Mouse (Mus musculus): Measurements from ENCODE around the gene Ctdspl2. TPM values are rescaled to one million over a fixed set of nuclear protein-coding genes. Genes with fewer than 3 reads are reported as not detected.

Gene Ctdspl2
- total RNA-seq, 2 experiments from 2014 or later = 46.4 to 86.7 TPM

GRCm38 (mm10) chr2:122043926-122044325 lies 88.1 kb downstream of the Ctdspl2 start:
- no peak for ATAC-seq (replicated peaks; ENCODE audit: poor library complexity, severe bottlenecking)

GRCm38 (mm10) chr2:122059365-122060115 lies 103.7 kb downstream of the Ctdspl2 start:
- no peak for ATAC-seq (replicated peaks; ENCODE audit: poor library complexity, severe bottlenecking)

Other genes with a start within 250 kb of the Ctdspl2 start
- not detected in 2 replicates for gene Frmd5, start 148.9 kb upstream of the Ctdspl2 start, total RNA-seq (2014; fragmentation: Nextera tagmentation)
- not detected in 2 replicates for gene Frmd5, start 148.9 kb upstream of the Ctdspl2 start, total RNA-seq (2017)
- gene Casc4, start 89.0 kb upstream of the Ctdspl2 start, total RNA-seq (2014; fragmentation: Nextera tagmentation) = 2.7 and 3.7 TPM in 2 replicates
- 6.4 and 7.1 TPM in 2 replicates for gene Casc4, start 89.0 kb upstream of the Ctdspl2 start, total RNA-seq (2017)
- not detected in 2 replicates for gene Mageb3, start 91 bp downstream of the Ctdspl2 start, total RNA-seq (2014; fragmentation: Nextera tagmentation)
- gene Mageb3, start 91 bp downstream of the Ctdspl2 start, total RNA-seq (2017) = 0.65 TPM in 1 of 2 replicates, not detected in the other
- 26.1 and 33.8 TPM in 2 replicates for gene Eif3j1, start 72.5 kb downstream of the Ctdspl2 start, total RNA-seq (2014; fragmentation: Nextera tagmentation)
- 33.5 and 36.9 TPM in 2 replicates for gene Eif3j1, start 72.5 kb downstream of the Ctdspl2 start, total RNA-seq (2017)
- gene Spg11, start 162.4 kb downstream of the Ctdspl2 start, total RNA-seq (2014; fragmentation: Nextera tagmentation) = 12.2 and 13.2 TPM in 2 replicates
- gene Spg11, start 162.4 kb downstream of the Ctdspl2 start, total RNA-seq (2017) = 10.7 and 12.5 TPM in 2 replicates
- gene B2m, start 191.7 kb downstream of the Ctdspl2 start, total RNA-seq (2014; fragmentation: Nextera tagmentation) = 1,957 and 2,269 TPM in 2 replicates
- gene B2m, start 191.7 kb downstream of the Ctdspl2 start, total RNA-seq (2017) = 1,824 and 1,957 TPM in 2 replicates
- 0.56 TPM in 1 of 2 replicates, not detected in the other for gene Trim69, start 204.7 kb downstream of the Ctdspl2 start, total RNA-seq (2014; fragmentation: Nextera tagmentation)
- not detected in 2 replicates for gene Trim69, start 204.7 kb downstream of the Ctdspl2 start, total RNA-seq (2017)
- gene Patl2, start 230.2 kb downstream of the Ctdspl2 start, total RNA-seq (2014; fragmentation: Nextera tagmentation) = not detected in 2 replicates
- gene Patl2, start 230.2 kb downstream of the Ctdspl2 start, total RNA-seq (2017) = not detected in 2 replicates
- not detected in 2 replicates for gene Terb2, start 230.3 kb downstream of the Ctdspl2 start, total RNA-seq (2014; fragmentation: Nextera tagmentation)
- gene Terb2, start 230.3 kb downstream of the Ctdspl2 start, total RNA-seq (2017) = not detected in 2 replicates

Data from granulocyte monocyte progenitor cell, adult 5-6 weeks (primary cell).